Comparison of ENCODE assay signal across 17 mouse cellular contexts in the genomic region with DNA sequence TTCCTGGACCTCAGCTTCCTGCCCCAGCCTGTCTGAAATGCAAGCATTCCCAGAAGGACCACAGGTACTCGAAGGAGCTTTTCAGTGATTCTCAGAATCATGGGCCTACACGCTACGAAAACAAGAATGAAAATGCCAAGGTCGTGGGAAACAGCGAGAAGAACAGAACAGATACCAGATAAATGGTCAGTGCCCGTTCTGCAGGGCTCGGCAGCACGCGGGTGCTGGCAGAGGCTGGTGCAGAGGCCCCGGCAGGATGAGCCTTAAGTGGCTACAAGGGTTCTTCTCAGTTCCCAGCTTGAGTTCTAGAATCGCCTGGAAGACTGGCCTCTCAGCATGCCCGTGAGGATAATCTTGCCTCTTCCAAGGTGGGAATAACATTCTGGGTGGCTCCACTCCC. TPM values are rescaled to one million over a fixed set of nuclear protein-coding genes. Genes with fewer than 3 reads are reported as not detected.
"Had no signal": no experiment of that assay in that cellular context is flagged by ENCODE, and none has a peak within 500 bp of the region (broad histone marks: within the 10 kb centered on the region; RNA-seq: fewer than 3 reads in every experiment).

No protein-coding gene starts in this region.

- H3K4me3 ChIP-seq: kidney, embryonic 15.5 days; left cerebral cortex, adult 2 months; midbrain, embryonic 12.5 days; midbrain, embryonic 15.5 days; neural tube, embryonic 12.5 days; neural tube, embryonic 15.5 days; stomach, embryonic 15.5 days had no signal

- H3K27ac ChIP-seq: kidney, embryonic 15.5 days; left cerebral cortex, adult 2 months; liver, embryonic 14.5 days; macrophage; midbrain, embryonic 12.5 days; midbrain, embryonic 15.5 days; neural tube, embryonic 12.5 days; neural tube, embryonic 15.5 days; stomach, embryonic 15.5 days had no signal

- H3K27me3 ChIP-seq: kidney, embryonic 15.5 days; midbrain, embryonic 12.5 days; midbrain, embryonic 15.5 days; neural tube, embryonic 12.5 days; neural tube, embryonic 15.5 days; stomach, embryonic 15.5 days had no signal

- H3K4me2 ChIP-seq: kidney, embryonic 15.5 days; lung, embryonic 14.5 days; midbrain, embryonic 12.5 days; midbrain, embryonic 15.5 days; neural tube, embryonic 12.5 days; neural tube, embryonic 15.5 days; stomach, embryonic 15.5 days had no signal

- DNase-seq: layer of hippocampus, postnatal 36 days; right cerebral cortex, adult 18-20 months; spleen, adult 18-20 months; thymus, postnatal 25 days had no signal

- H3K4me1 ChIP-seq: kidney, embryonic 15.5 days; midbrain, embryonic 12.5 days; midbrain, embryonic 15.5 days; neural tube, embryonic 12.5 days; neural tube, embryonic 15.5 days; stomach, embryonic 15.5 days had no signal

- ATAC-seq: liver, postnatal 0 days; lung, postnatal 0 days; midbrain, embryonic 15.5 days had no signal

- H3K36me3 ChIP-seq: midbrain, embryonic 12.5 days; midbrain, embryonic 15.5 days; neural tube, embryonic 12.5 days; neural tube, embryonic 15.5 days had no signal

- H3K9ac ChIP-seq: kidney, embryonic 15.5 days; liver, embryonic 14.5 days; liver, postnatal 0 days; lung, embryonic 14.5 days; midbrain, embryonic 12.5 days; midbrain, embryonic 15.5 days; neural tube, embryonic 12.5 days; neural tube, embryonic 15.5 days; stomach, embryonic 15.5 days had no signal

- H3K9me3 ChIP-seq: kidney, embryonic 15.5 days; midbrain, embryonic 15.5 days; neural tube, embryonic 12.5 days; neural tube, embryonic 15.5 days; stomach, embryonic 15.5 days had no signal

RNA-seq across cellular contexts. Expression of a gene that starts 26.7 kb away (rescaled TPM):
- total RNA-seq: megakaryocyte, adult 5-6 weeks had no signal
- polyA plus RNA-seq: macrophage had no signal
